Mouse (Mus musculus): ENCODE data around the gene Abhd12. TPM values are rescaled to one million over a fixed set of nuclear protein-coding genes. Genes with fewer than 3 reads are reported as not detected.
"Not testable (repeated sequence)": the region's sequence is repeated elsewhere in the genome, so short reads cannot be mapped to it uniquely, and the experiment has no call there.

The Abhd12 gene
- polyA plus RNA-seq, 1 experiment, result 225 TPM

DNA sequence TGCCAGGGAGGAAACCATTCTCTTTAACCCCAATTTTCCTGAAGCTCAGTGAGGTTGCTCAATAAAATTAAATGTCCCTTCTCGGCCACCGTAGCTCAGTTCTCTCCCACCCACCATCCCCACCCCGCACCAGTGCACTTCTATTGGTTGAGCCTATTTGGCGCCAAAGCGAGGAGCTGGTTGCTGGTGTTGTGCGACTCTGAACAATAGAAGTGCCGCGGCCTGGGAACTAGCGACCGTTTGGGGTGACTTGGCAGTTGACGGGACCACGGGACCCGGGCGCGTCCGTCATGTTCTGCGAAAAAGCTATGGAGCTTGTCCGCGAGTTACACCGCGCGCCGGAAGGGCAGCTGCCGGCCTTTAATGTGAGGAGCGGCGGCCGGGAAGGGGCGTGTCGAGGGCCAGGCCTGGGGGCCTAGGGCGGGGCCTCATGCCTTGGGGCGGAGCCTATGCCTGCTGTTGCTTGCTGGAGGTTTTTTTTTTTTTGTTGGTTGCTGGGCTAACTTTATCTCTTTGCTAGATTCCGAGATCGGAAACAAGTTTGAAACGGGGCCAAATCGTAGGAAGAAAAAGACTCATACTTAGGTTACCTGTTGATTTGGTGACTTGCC lies 5.0 kb upstream of the Abhd12 start:
- no peak for DNase-seq (ENCODE audit: low read depth)

DNA sequence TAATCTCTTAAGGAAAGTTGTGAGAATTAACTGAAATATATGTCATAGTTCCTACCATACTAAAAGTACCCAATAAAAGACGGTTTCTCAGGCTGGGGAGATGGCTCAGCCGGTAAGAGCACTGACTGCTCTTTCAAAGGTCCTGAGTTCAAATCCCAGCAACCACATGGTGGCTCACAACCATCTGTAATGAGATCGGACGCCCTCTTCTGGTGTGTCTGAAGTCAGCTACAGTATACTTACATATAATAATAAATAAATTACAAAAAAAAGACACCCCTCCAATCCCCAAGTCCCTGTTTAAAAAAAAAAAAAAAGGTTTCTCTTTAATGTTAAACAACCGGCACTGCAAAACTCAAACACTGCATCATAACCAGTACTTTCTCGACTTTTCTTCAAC lies 4.3 kb upstream of the Abhd12 start:
- DNase-seq (ENCODE audit: low read depth), result not testable (repeated sequence)

DNA sequence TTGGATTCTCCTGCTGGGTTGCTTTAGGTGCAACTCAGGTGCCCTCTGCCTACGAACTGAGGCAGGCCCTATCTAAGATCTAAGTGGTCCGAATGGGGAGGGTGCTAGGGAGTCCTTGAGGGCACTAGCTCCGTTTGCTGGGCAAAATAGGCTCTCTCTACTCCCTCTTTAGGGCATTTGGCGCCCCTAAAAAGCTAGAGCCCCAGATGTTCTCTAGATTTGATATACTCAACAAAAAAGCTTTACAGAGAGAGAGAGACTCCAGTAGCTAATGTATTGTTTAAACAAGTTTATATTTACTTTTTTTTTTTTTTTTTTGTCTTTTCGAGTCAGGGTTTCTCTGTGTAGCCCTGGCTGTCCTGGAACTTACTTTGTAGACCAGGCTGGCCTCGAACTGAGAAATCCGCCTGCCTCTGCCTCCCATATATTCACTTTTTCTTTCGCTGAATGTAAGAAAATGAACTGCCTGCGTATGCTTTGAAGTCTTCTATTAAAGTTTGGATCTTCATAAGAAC lies 452 bp upstream of the Abhd12 start, which contains the start of gene Gins1:
TSS of gene Gins1 (plus strand) at position 465 of the 515 bp plus-strand sequence.
- no peak for DNase-seq (ENCODE audit: low read depth)

DNA sequence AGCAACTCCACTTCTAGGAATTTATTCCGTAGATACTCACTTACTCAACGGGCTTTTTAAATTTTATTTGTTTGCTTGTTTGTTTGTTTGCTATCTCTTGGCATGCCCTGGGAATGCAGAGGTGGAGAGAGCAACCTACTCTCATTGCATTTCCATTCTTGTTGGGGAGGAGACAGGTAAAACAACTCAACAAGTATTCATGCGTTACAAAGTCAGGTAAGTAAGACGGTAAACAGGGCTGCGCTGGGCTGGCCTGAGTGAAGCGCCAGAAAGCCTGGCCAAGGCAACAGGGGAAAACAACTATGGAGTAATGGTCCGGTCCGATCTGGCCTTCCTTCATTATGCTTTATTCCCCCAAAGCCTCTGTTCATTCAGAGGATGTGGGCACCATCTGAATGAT lies 2.2 kb downstream of the Abhd12 start:
- no peak for DNase-seq (ENCODE audit: low read depth)

DNA sequence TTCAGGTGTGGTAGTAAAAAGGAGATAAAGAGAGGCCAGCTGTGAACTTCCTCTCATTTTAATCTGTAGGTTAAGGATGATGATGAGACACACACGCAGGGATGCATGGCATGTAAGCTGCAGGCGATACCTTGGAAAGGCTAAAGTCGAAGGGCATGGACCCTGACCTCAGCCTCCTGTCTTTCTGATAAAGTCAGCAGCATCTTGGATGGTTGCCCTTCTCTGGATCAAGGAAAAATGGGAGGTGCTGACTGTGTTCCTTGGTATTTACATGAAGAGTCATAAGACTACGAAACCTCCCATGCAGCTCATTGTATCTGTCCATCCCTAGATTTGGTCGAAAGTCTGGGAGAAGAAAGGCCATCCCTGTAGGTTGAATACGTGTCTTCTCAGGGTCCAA lies 4.2 kb downstream of the Abhd12 start:
- no peak for DNase-seq (ENCODE audit: low read depth)

DNA sequence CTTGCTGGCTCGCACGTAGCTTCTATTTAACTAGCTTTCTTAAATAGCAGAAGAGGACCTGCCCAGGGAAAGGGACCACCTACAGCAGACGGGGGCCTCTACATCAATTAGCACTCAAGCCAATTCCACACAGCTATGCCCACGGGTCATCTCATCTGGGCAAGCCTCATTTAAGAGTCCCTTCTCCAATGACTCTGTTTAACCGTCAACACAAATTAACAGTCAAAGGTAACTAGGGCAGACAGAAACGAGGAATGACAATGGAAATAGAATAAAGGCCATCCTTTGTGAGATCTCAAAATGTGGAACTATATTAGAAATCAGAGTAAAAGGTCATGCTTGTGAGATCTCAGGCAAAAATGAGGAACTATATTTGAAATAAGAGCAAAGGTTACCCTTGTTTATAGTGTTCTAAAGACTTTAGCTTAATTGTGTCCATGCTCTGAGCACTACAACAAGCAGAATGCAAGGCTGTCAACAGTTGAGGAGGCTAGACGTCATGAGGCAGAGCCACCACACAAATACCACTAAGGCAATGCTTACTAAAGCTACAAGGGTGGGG lies 8.8 kb downstream of the Abhd12 start:
- DNase-seq (ENCODE audit: low read depth), result no peak

DNA sequence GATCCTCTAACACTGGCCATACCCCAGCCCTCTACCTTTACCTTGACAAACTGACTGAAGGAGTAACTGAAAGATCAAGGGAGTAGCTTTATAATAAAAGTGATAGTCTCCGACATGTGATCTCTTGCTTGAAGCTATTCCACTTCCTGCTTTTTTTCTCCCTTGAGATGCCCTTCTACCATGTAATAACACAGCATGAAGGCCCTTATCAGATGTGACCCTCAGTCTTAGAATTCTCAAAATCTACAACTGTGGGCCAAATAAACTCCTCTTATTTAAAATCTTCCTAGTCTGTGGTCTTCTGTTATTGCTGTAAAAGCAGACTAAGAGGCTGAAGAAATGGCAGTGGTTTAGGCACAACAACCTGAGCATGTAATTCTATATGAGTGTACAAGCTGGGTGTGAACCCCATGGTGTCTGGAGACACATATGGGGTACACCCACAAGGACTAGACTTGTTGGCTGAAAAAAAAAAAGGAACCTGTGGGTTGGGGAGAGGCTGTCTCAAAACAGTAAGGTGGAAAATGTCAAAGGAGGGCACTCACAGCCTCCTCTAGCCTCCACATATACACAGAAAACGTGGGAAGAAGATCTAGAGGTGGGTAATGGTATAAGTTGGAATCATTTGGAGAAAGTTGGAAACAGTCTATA lies 9.8 kb downstream of the Abhd12 start:
- no peak for DNase-seq (ENCODE audit: low read depth)

DNA sequence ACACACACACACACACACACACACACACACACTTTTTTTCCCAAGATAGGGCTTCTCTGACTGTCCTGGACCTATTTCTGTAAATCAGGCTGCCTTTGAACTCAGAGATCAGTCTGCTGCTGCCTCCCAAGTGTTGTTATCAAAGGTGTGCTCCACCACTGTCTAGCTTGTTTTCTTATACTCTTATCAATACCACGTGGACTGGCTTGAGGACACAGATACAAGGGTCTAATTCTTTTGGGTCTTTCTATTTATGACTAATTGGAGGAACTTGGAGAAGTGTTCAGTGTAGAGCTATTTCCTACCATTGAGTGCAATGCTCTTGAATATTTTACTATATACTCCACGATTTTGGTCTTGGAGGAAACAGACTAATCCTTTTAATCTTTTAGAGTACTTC lies 17.2 kb downstream of the Abhd12 start:
- DNase-seq (ENCODE audit: low read depth), result no peak

DNA sequence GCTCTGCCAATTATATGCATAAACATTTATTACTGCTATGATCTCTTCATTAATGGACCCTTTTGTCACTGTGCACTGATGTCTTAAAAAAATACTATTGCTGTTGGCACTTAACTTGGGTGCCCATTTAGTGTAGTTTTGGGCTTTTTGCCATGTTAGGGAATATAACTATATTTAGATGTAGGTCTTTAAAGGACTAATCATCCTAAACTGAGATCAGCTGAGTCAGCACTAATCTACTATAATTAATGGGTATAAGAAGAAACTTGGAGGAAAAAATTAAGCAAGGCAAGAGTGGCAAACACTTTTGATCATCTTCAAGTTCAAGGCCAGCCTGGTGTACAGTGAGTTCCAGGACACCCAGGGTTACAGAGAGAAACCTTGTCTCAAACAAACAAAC lies 18.2 kb downstream of the Abhd12 start:
- no peak for DNase-seq (ENCODE audit: low read depth)

DNA sequence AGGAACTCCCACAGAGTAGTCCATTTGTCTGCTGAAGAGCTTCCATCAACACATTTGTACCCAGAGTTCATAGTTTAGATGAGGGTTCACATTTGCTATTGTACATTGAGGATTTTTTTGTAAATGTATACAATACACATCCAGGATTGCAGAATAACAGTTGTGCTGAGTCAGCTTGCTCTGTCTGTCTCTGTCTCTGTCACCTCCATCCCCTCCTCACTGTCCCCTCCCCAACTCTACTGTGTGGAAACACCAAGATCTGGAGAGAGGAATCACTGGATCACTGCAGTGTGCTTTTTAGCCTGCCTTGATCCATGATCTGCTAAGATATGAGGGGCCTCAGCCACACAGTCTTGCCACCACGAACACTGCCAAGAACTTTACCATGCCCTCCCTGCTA lies 18.7 kb downstream of the Abhd12 start:
- DNase-seq (ENCODE audit: low read depth), result no peak

DNA sequence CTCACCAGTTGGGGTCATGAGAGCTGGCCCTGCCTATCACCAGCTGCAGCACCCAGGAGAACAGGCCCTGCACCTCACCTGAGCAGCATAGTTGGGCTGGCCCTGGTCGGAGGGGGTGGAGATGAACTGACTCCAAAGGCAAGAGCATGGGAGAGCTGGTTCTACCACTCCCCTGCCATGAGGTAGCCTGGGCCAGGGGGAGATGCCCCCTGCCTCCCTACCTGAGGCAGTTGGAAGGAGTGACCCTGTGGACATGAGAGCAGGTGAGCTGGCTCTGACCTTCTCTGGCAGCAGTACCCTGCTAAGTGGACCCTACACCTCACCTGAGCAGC lies 19.8 kb downstream of the Abhd12 start:
- no peak for DNase-seq (ENCODE audit: low read depth)

DNA sequence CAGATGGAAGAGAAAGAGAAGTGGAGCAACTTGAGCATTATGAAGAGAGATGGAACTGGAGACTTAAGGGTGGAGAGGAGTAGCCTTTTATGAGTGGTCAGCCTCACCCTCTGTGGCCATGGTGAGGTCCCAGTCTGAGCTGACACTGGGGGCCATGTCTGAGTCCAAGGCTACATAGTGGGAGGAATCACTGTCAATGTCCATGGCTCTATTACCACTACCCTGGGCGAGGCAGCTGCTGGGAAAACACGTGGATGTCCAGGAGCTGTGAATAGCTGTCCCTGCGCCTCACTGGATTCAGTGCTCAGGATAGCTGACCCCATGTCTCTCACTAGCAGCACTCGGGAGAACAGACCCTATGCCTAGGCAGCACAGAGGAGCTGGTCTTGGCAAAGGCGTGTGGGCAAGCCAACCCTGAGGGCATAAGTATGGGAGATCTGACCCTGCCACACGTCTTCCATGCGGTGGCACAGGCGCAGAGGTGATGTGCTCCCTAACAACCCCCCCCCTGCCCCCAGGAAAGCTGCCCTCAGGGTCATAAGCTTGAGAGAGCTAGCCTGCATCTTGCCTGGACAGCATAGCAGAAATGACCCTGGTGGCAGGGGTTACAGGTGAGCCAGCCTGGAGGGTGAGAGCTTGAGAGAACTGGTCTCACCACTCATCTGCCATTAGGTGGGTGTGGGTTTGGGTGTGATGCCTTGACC lies 20.3 kb downstream of the Abhd12 start:
- DNase-seq (ENCODE audit: low read depth), result no peak

DNA sequence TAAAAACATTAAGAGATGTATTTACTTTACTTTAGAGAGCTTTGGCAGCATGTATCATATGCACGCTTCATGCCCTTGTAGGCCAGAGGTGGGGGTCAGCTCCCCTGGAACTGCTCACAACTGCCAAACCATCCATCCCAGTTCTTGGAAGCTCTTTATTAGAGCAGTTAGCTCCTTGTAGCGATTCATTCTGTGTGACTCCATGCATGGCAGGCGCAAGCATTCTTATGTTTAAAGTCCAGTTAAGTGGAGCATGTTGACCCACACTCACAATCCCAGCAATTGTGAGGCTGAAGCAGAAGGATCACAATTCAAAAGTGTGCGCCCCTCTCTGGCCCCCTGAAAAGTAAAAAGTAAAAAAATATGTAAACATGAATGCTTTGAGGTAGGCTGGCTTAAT lies 27.0 kb downstream of the Abhd12 start:
- DNase-seq (ENCODE audit: low read depth), result no peak

DNA sequence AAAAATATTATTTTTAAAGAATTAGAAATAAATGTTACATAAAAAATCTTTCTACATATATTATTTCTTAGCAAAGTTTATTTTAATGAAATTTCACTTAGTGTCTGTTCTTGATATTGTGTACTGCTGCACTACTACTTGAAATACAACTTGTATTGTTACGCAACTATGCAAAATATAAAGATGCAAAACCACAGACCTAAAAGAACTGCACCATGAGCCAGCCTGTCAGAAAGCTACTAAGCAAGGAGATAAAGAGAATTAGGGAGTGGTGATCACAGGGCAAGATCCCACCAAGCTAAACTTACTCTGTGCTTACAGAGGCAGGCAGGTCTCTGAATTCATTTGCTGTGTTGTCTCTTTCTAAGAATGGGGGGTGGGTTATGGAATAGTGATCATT lies 29.3 kb downstream of the Abhd12 start:
- no peak for DNase-seq (ENCODE audit: low read depth)

DNA sequence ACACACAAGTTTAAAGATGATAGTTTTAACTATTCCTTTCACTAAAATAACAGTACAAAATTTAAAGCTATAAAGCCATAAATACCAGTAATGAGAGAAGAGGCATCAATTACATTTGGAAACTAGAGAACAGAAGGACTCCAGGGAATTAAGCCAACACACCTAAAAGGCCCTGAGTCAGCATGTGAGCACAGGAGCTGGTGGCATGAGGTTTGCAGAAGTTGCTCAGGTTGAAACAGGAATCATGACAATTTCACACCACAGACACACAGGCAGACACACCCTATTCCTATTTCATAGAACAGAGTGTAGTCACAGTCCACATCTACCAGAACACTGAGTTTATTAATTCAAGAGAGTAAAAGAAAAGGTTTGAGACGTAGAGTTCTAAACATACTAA lies 30.0 kb downstream of the Abhd12 start:
- DNase-seq (ENCODE audit: low read depth), result no peak

DNA sequence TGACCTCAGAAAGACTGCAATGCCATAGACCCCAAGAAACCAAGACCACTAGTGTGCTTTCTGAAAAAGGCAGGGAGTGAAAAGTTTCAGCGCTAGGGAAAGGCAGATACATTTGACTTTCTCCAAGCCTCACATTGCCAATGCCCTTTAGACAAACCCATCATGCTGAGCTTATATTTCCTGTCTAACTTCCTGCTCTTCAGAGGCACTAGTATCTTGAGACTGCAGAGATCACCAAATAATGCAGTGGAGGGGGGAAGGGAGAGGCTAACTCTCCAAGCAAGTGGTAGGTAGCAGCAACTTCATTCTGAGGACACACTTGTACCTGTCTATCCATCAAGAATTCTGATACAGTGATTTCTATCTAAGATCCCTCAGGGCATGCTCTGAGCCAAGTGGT lies 35.1 kb downstream of the Abhd12 start:
- DNase-seq (ENCODE audit: low read depth), result no peak

DNA sequence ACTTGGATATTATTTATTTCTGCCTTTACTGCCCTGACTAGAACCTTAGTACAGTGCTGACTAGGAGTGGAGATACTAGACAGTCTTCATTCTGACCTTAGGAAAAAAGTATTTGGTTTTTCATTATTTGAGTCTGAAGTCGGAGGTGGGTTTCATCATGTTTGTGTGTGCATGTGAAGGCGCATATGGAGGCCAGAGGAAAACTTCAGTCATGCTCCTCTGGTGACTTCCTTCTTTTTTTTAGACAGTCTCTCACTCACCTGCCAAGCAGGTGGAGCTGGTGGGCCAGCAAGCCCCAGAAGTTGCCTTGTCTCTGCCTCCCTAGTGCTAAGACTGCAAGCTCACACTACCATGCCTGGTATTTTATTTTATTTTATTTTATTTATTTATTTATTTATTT lies 37.5 kb downstream of the Abhd12 start:
- no peak for DNase-seq (ENCODE audit: low read depth)

DNA sequence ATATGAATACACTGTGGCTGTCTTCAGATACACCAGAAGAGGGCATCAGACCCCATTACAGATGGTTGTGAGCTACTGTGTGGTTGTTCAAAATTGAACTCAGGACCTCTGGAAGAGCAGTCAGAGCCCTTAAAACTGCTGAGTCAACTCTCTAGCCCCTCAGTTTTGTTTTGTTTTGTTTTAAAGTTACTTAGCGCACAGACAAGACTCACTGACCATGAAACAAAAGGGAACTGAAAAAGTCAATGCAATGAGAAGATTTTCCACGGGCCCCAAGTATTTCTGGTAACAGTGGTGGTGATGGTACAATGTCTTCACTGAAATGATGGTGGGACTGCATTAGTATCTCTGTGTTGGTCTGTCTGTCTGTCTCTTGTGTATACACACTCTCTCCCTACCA lies 43.4 kb downstream of the Abhd12 start:
- no peak for DNase-seq (ENCODE audit: low read depth)

DNA sequence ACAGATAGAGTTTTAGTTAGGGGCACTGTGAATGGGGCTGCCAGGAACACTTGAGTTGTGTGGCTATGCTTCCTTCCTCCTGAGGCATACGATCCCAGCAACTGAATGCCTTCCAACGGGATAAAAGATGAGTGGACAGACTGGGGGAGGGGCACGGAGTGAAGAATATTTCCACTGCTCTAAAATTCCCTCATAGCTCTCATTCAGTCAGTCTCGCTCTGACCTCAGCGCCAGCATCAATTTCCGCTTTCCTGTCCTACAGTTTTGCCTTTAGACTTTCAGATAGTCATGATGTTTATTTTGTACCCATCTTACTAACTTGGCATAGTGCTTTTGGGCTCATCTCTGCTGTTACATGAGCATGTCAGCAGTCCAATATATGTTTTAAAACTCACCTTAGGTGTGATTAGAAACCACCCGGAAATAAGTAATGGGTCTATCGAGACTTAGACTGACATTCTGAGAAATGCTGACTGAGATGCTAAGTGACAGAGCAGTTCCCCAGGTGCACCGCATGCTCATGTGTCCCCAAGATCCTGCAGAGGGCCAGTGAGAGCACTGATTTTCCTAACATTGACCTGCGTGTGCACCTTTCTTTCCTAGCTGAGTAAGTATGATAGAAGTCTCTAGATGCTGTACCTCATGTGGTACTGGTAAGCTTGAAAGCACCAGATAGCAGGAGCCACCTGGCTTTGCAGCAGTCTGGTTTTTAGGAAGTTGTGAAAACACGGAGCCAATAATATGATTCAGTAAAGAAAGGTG lies 44.7 kb downstream of the Abhd12 start:
- DNase-seq (ENCODE audit: low read depth), result no peak

DNA sequence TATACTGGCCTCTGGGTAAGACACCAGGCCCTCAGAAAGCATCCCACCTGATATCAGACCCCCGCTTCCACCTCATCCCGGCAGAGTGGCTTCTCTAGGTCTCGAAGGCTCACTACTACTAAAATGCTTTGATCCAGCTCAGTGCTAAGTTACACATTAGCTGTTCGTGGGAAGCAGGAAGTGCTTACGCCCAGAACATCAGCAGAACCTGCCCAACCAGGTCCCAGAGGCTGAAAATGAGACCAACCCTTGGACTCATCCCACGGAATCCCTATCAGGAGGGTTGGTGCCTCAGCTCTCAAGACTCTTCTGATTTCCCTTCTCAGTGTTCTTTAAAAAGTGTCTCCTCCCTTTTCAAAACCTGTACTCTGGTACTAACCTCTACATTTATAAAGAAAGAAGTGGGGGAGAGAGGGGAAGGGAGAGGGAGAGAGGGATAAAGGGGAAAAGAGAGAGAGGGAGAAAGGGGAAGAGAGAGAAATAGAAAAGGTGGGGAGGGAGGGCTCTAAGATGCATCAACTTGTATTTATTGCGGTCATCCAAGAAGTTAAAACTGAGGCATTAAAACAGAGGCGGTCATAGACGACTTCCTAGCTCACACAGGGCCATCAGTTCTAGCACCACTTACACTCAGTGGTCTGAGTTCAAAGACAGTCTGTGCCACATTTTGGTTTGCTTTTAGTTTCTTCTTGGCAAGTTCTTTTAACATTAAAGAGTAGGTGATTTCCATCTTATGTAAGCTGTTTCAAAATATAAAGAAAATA lies 45.6 kb downstream of the Abhd12 start:
- no peak for DNase-seq (ENCODE audit: low read depth)

DNA sequence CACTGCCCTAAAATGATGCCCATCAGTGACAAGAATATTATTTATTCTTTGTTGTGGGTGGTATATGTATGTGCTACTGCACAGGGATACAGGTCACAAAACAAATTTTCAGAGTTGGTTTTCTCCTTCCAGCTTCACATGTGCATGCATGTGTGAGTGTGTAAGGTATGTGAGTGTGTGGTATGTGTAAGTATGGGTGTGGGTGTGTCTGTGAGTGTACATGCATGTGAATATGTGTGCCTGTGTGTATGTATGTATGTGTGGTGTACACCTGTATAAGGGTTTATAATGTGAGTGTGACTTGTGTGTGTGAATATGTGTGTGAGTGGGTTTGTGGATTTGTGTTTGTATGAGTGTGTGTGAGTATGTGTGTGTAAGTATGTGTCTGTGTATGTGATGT lies 49.4 kb downstream of the Abhd12 start:
- no peak for DNase-seq (ENCODE audit: low read depth)
